Mouse (Mus musculus) heart, embryonic 16.5 days (tissue): Measurements from ENCODE around the gene Khnyn. TPM values are rescaled to one million over a fixed set of nuclear protein-coding genes. Genes with fewer than 3 reads are reported as not detected.

ENCODE experiments used
- ATAC-seq: fragments of 200-750 bp; cut with Nextera tagmentation; replicated peaks from 2 replicates; pipeline ENCODE4 v1.8.0; 2017; ENCODE audit warnings: moderate number of reproducible peaks; ENCODE audit not compliant: insufficient read depth, low FRiP score; ENCODE audit errors: extremely low read depth
- H3K27ac ChIP-seq: fragments of 300-500 bp; sonication (generic); 2 replicates; pipeline ENCODE4 v1.5.1; 2014; ENCODE audit warnings: mild to moderate bottlenecking, low read length, control low read depth, moderate library complexity
- H3K27me3 ChIP-seq: fragments of 300-500 bp; sonication (generic); 2 replicates; pipeline ENCODE4 v1.6.1; 2014; ENCODE audit warnings: low read length, mixed read lengths; ENCODE audit not compliant: control insufficient read depth, insufficient read depth
- H3K36me3 ChIP-seq: fragments of 300-500 bp; sonication (generic); 2 replicates; pipeline ENCODE4 v1.6.1; 2014; ENCODE audit not compliant: control insufficient read depth, insufficient read depth
- H3K4me1 ChIP-seq: fragments of 300-500 bp; sonication (generic); 2 replicates; pipeline ENCODE4 v1.6.1; 2014; ENCODE audit warnings: low read length, mixed read lengths; ENCODE audit not compliant: control insufficient read depth, insufficient read depth
- H3K4me2 ChIP-seq: fragments of 300-500 bp; sonication (generic); 2 replicates; pipeline ENCODE4 v1.6.1; 2014; ENCODE audit warnings: low read depth, mild to moderate bottlenecking, control low read depth, low read length
- H3K4me3 ChIP-seq: fragments of 300-500 bp; sonication (generic); 2 replicates; pipeline ENCODE4 v1.5.1; 2014; ENCODE audit warnings: mild to moderate bottlenecking, control low read depth, low read length
- H3K9ac ChIP-seq: fragments of 300-500 bp; sonication (generic); 2 replicates; pipeline ENCODE4 v1.6.1; 2014; ENCODE audit warnings: low read length, control low read depth
- H3K9me3 ChIP-seq: fragments of 300-500 bp; sonication (generic); replicated peaks from 2 replicates; pipeline ENCODE4 v1.6.1; 2016; ENCODE audit warnings: low read length; ENCODE audit not compliant: control insufficient read depth
- WGBS: fragments of 180-500 bp; shearing (Covaris S2); extraction: QIAGEN DNeasy Blood & Tissue Kit; methylation state at CpG from one replicate; pipeline ENCODE4 v1.1.7; 2014; 5-methylcytosine and 5-hydroxymethylcytosine counted together
- polyA plus RNA-seq: library from polyadenylated mRNA; unstranded; fragments of >200 nt; fragmentation: Nextera tagmentation; extraction: Ambion mirVana; gene quantifications from 2 replicates; pipeline ENCODE4 v1.2.1, GENCODE M21; 2015

Khnyn gene
- polyA plus RNA-seq, 1 experiment from 2014 or later = 9.8 TPM

DNA sequence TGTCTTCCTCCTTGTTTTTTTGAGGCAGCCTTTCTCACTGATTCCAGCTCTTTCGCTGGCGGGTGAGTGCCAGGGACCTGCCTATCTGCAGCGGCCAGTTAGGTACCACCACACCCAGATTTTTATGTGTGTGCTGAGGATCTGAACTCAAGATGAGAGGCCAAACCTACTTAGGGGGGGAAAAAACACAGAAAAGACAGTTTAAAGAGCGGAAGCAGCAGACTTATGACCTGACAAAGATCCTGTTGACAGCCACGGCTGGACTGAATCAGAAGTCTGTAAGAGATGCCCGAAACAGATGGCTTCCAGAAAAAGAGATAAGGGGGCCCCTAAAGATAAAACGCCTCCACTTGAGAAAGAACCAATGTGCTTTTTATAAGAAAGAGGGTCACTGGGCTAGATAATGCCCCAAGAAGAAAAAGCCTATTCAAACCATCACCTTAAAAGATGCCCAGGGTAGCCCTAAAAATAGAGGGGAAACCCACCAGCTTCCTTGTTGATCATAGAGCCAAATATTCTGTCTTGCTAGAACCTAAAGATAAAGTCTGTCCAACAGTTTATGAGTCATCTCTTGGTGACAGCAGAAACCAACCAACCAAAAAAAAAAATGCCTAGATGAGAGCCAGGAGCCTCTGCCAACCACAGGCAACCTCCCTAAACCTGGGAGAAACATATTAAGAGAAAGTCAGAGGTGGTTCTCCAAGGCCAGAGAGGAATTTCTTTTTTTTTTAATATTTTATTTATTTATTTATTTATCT is 37.9 kb downstream of the Khnyn start:
- WGBS = 20% methylated on average over 7 of the region's 7 CpGs
- H3K9ac ChIP-seq = no peak overlapping the region
- no peak overlapping the region for H3K4me3 ChIP-seq
- H3K27me3 ChIP-seq = no peaks in the 10 kb centered on the region
- no peaks in the 10 kb centered on the region for H3K9me3 ChIP-seq
- H3K4me2 ChIP-seq = no peak overlapping the region
- no peaks in the 10 kb centered on the region for H3K4me1 ChIP-seq
- H3K36me3 ChIP-seq = no peaks in the 10 kb centered on the region
- H3K27ac ChIP-seq = no peak overlapping the region
- no peak for ATAC-seq

DNA sequence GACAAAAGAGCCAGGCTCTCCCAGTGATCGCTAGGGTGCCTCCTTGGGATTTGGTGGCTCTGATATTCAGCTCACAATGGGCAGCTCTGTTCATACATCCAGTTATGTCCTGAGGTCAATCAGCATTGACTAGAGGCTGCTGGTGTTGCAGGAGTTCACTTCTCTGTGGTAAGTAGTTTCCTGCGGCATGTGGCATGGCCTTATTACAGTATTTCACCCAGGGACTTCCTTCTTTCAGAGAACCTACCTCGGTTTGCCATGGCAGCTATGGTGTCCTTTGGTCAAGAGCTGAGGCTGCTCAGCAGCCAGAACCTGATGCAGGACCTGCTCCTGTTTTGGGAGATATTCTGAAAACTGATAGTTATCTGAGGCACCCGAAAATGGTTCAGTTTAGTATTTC is 42.1 kb downstream of the Khnyn start:
- H3K4me1 ChIP-seq = no peaks in the 10 kb centered on the region
- H3K4me3 ChIP-seq = no peak overlapping the region
- no peak for ATAC-seq
- no peak overlapping the region for H3K27ac ChIP-seq
- H3K36me3 ChIP-seq = no peaks in the 10 kb centered on the region
- no peaks in the 10 kb centered on the region for H3K9me3 ChIP-seq
- H3K9ac ChIP-seq = no peak overlapping the region
- WGBS = 80% methylated on average over 4 of the region's 4 CpGs
- no peaks in the 10 kb centered on the region for H3K27me3 ChIP-seq
- no peak overlapping the region for H3K4me2 ChIP-seq

DNA sequence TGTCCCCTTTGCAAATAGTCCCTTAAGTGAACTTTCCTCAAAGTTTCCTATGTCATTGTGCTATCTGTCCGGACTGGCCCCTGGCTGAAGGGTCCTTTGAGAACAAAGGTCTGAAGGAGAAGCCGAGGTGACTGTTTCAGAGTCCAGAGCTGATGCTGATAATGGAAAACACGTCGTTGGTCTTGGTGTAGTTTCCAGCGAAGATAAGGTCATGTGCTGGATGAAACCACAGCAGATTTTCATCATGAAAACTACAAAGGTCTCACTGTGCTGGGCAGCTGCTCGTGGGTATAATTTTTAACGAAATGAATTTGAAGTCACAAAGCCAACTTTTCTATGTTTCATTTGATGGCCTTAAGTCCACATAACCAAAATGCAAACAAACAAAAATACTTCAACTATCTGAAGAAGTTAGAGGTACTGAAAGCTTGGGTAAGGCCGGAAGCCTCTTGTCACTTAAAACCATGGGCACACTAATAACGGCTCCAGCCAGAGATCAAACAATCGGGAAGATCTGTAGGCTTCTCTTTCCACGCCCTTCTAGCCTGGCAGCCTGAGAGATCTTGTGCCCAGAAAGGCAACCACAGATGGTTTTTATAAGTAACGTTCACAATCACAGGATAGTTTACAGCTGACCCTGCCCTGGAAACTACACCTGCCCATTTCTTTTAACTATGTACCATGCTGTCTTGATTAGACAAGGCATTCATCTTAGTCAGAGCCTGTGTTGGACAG is 44.7 kb downstream of the Khnyn start:
- Histone ChIP-seq H3K36me3 (no peaks in the 10 kb centered on the region), H3K4me2 (no peak overlapping the region), H3K4me3 (no peak overlapping the region), H3K4me1 (peaks cover 3% of the 10 kb centered on the region; the same call in 1 of the 2 replicates), H3K9ac (no peak overlapping the region), H3K27ac (no peak overlapping the region), H3K27me3 (no peaks in the 10 kb centered on the region), H3K9me3 (no peaks in the 10 kb centered on the region)
- 52% methylated on average over 12 of the region's 12 CpGs for WGBS
- ATAC-seq = no peak

DNA sequence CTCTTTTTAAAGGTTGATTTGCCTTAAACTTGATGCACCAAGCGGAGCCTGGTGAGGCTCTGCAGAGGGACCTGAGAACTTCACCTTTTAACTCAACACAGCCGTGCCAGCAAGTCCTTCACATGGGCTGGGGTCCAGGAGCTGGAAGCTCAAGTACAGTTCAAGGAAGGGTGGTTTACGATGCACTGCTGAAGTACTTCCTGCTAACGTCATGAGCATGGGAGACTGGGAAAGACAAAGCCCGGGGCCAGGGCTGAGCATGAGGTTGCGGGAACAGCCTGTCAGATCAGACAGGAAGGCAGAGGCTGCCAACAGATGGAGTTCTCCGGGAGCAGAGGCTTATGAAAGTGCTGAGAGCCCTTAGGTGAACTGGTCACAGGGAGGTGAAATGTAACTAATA is 48.8 kb downstream of the Khnyn start:
- H3K36me3 ChIP-seq = no peaks in the 10 kb centered on the region
- no peaks in the 10 kb centered on the region for H3K9me3 ChIP-seq
- peaks cover 3% of the 10 kb centered on the region; the same call in 1 of the 2 replicates for H3K4me1 ChIP-seq
- ATAC-seq = peak; percentile 80
- H3K27ac ChIP-seq = no peak overlapping the region; the same call in 1 of the 2 replicates
- H3K27me3 ChIP-seq = no peaks in the 10 kb centered on the region
- WGBS = 21% methylated on average over 7 of the region's 7 CpGs
- H3K4me3 ChIP-seq = no peak overlapping the region
- peak overlapping the region; percentile 30; the same call in 1 of the 2 replicates for H3K4me2 ChIP-seq
- peak overlapping the region; percentile 20; the same call in 1 of the 2 replicates for H3K9ac ChIP-seq

DNA sequence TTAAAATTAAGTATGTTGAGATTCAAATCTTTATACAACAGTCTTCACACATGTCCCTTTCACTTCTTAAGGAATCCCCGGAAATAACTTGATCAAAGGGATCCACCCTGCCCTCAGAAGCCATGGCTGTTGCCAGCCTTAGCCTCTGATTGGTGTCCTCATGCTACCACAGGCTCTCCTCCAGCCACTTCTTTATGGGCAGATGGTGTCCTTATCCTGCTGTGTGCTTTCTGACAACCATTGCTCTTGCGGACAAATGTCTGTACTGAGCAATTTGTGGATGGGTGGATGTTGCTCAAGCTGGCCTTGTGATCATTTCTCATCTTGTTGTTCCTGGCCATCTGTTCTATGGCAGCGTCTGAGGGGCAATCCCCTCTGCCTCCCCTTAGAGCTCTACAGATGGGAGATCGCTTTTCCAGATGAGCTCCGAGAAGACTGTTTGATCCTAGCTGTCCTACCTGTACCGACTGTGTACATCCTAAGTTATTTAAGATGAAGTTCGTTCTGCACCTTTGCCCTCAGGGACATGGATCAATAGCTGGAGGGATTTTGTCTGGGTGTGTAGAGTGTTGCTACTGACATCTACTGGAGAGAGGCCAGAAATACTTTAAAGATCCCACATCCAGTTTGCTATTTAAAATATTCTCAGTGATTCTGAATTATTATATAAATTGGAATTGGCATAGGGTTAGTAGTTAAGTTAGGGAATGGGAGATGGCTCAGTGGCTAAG is 55.5 kb downstream of the Khnyn start:
- H3K4me1 ChIP-seq = 0 out of 2 replicates have a peak, but pooled peaks cover 2% of the 10 kb centered on the region

DNA sequence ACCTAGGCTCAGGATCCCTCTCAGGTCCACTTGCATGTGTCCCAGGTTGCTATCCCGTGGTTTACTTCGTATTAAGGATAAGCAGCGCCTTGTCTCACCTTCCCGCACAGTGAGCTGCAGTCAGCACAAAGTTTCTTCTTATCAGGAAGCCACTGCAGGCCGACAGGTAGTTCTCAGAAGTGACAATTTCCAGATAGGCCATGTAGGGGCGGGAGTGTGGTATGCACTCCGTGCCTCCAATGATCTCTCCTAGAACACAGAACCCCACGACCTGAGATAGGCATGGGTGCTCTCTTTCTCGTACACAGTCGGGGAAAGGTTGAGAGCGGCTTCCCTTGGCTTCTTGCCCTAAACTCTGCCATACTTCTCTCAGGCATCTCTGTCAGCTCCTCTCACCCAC is 58.9 kb downstream of the Khnyn start:
- no peak overlapping the region for H3K4me2 ChIP-seq
- no peak overlapping the region for H3K9ac ChIP-seq
- H3K9me3 ChIP-seq = no peaks in the 10 kb centered on the region
- 34% methylated on average over 11 of the region's 11 CpGs for WGBS
- H3K4me1 ChIP-seq = peaks cover 10% of the 10 kb centered on the region
- ATAC-seq = no peak
- H3K4me3 ChIP-seq = no peak overlapping the region
- no peaks in the 10 kb centered on the region for H3K27me3 ChIP-seq
- H3K27ac ChIP-seq = no peak overlapping the region
- no peaks in the 10 kb centered on the region for H3K36me3 ChIP-seq

More for the DNA sequence above, 55.5 kb downstream of the Khnyn start:
- no peak overlapping the region for H3K4me2 ChIP-seq
- H3K4me3 ChIP-seq = no peak overlapping the region
- H3K36me3 ChIP-seq = no peaks in the 10 kb centered on the region
- no peak overlapping the region for H3K27ac ChIP-seq
- H3K27me3 ChIP-seq = no peaks in the 10 kb centered on the region
- H3K9ac ChIP-seq = no peak overlapping the region
- 48% methylated on average over 7 of the region's 7 CpGs for WGBS
- ATAC-seq = no peak
- H3K9me3 ChIP-seq = no peaks in the 10 kb centered on the region

DNA sequence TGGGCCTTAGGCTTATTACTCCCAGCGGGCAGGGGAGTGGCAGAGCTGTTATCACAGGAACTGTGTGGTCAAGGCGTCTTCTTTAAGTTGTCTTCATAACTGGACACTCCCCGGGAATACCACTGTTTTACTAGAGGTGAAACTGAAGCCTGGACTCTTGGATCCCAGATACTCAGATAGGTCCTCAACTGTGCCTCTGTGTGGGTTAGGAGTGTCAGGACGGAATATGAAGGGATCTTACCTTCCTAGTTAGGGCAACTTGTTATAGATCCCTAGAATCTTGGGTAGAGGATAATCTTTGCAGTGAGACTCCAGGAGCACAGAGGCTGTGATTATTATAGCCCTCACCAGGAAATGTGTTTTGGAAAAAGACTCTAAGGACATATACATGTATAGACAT is 59.8 kb downstream of the Khnyn start, which contains the start of gene Cma1:
Gene Cma1, minus strand, starts transcription at position 101 of the 400 bp plus-strand sequence.
- no peaks in the 10 kb centered on the region for H3K27me3 ChIP-seq
- H3K4me1 ChIP-seq = peaks cover 10% of the 10 kb centered on the region
- H3K4me3 ChIP-seq = no peak within 1 kb of the TSS
- H3K9me3 ChIP-seq = no peaks in the 10 kb centered on the region
- H3K27ac ChIP-seq = no peak within 1 kb of the TSS
- H3K9ac ChIP-seq = no peak within 1 kb of the TSS
- no peak within 1 kb of the TSS for H3K4me2 ChIP-seq
- 71% methylated on average over 4 of the region's 4 CpGs for WGBS
- no peaks in the 10 kb centered on the region for H3K36me3 ChIP-seq
- no peak for ATAC-seq

DNA sequence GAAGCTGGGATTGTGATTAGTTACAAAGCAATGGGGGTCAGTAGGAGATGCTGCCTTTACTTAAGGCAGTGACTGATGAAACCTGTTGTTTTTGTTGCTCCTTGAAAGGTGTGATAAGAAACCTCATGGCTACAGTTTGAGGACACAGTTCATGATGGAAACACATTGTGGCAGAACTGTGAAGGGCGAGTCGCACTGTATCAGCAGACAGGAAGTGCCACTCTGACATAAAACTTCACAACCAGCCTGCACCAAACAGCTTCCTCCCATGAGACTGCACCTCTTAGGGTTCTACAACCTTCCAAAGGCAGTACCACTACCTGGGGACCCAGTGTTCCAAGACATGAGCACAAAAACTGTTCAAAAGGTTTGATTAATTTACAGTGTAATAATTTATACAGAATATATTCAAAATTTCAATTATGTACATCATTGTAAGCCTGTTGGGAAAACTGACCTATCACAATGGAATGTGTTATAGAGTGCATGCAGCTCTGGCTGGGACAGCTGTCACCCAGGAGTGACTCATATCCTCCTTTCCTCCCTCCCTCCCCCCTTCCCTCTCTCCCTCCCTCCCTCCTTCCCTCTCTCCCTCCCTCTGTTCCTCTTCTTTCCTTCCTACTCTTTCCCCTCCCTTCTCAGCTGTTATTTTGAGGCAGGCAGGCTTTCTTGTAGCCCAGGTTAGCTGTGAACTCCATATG is 61.7 kb downstream of the Khnyn start:
- no peak overlapping the region for H3K4me2 ChIP-seq
- peak overlapping the region; percentile 50 for H3K27ac ChIP-seq

More for the DNA sequence above, 61.7 kb downstream of the Khnyn start:
- 25% methylated on average over 2 of the region's 2 CpGs for WGBS
- Histone ChIP-seq H3K4me3 (no peak overlapping the region), H3K27me3 (no peaks in the 10 kb centered on the region), H3K36me3 (no peaks in the 10 kb centered on the region), H3K4me1 (peaks cover 10% of the 10 kb centered on the region), H3K9me3 (no peaks in the 10 kb centered on the region), H3K9ac (no peak overlapping the region)
- peak; percentile 56; the same call in 1 of the 2 replicates for ATAC-seq
